Mouse (Mus musculus): ENCODE measurements around the gene Cracr2b. TPM values are rescaled to one million over a fixed set of nuclear protein-coding genes. Genes with fewer than 3 reads are reported as not detected.

Cracr2b gene
- total and polyA plus RNA-seq, 3 experiments: 15.4 to 35.0 (median 19.4) TPM

GRCm38 (mm10) chr7:141508160-141508559 lies 47.3 kb downstream of the Cracr2b start:
- no peak overlapping the region for H3K4me3 ChIP-seq
- no peaks in the 10 kb centered on the region; the same call in 1 of the 2 replicates for H3K4me1 ChIP-seq (ENCODE audit: control insufficient read depth, insufficient read depth, low read length)
- no peaks in the 10 kb centered on the region for H3K27me3 ChIP-seq (ENCODE audit: control insufficient read depth, insufficient read depth, low read length)
- no peaks in the 10 kb centered on the region for H3K79me2 ChIP-seq (replicated peaks; ENCODE audit: control insufficient read depth, insufficient read depth, low read length)
- H3K27ac ChIP-seq: no peak overlapping the region
- intact Hi-C loops (cut with DNase I): no loop called here
- H3K9ac ChIP-seq (ENCODE audit: low read depth, low read length): no peak overlapping the region
- H3K36me3 ChIP-seq (ENCODE audit: control insufficient read depth, insufficient read depth, low read length): no peaks in the 10 kb centered on the region
- no peak for DNase-seq
- TF ChIP-seq POLR2A (IDR thresholded peaks at IDR 0.05; ENCODE audit: insufficient read depth, low read depth, low read length) (no peak), EP300 (IDR thresholded peaks at IDR 0.05; ENCODE audit: insufficient read depth, low read depth, low read length) (no peak), CTCF (IDR thresholded peaks at IDR 0.05) (no peak)

- WGBS: 83% methylated on average over 5 of the region's 5 CpGs
- intact Hi-C loops (cut with DNase I): no loop called here
- Histone ChIP-seq H3K4me1 (ENCODE audit: control insufficient read depth, insufficient read depth, low read length) (no peaks in the 10 kb centered on the region; the same call in 1 of the 2 replicates), H3K27ac (peak overlapping the region; percentile 13; the same call in 1 of the 2 replicates), H3K9ac (ENCODE audit: low read depth, low read length) (no peak overlapping the region), H3K79me2 (replicated peaks; ENCODE audit: control insufficient read depth, insufficient read depth, low read length) (no peaks in the 10 kb centered on the region), H3K27me3 (ENCODE audit: control insufficient read depth, insufficient read depth, low read length) (no peaks in the 10 kb centered on the region), H3K4me3 (no peak overlapping the region), H3K36me3 (ENCODE audit: control insufficient read depth, insufficient read depth, low read length) (no peaks in the 10 kb centered on the region)
- TF ChIP-seq POLR2A (IDR thresholded peaks at IDR 0.05; ENCODE audit: insufficient read depth, low read depth, low read length) (no peak), CTCF (IDR thresholded peaks at IDR 0.05) (no peak), EP300 (IDR thresholded peaks at IDR 0.05; ENCODE audit: insufficient read depth, low read depth, low read length) (no peak)
- DNase-seq: no peak
Measured at GRCm38 (mm10) chr7:141510196-141510595, 49.3 kb downstream of the Cracr2b start.

GRCm38 (mm10) chr7:141510681-141511191 lies 49.8 kb downstream of the Cracr2b start:
- no peaks in the 10 kb centered on the region; the same call in 1 of the 2 replicates for H3K4me1 ChIP-seq (ENCODE audit: control insufficient read depth, insufficient read depth, low read length)
- H3K79me2 ChIP-seq (replicated peaks; ENCODE audit: control insufficient read depth, insufficient read depth, low read length): no peaks in the 10 kb centered on the region
- no peaks in the 10 kb centered on the region for H3K36me3 ChIP-seq (ENCODE audit: control insufficient read depth, insufficient read depth, low read length)
- no peak for DNase-seq
- intact Hi-C loops (cut with DNase I): no loop called here
- H3K27me3 ChIP-seq (ENCODE audit: control insufficient read depth, insufficient read depth, low read length): no peaks in the 10 kb centered on the region
- H3K4me3 ChIP-seq: no peak overlapping the region
- TF ChIP-seq POLR2A (IDR thresholded peaks at IDR 0.05; ENCODE audit: insufficient read depth, low read depth, low read length) (no peak), EP300 (IDR thresholded peaks at IDR 0.05; ENCODE audit: insufficient read depth, low read depth, low read length) (no peak), CTCF (IDR thresholded peaks at IDR 0.05) (no peak)
- WGBS: 69% methylated on average over 8 of the region's 8 CpGs
- no peak overlapping the region for H3K9ac ChIP-seq (ENCODE audit: low read depth, low read length)
- peak overlapping the region; percentile 13; the same call in 1 of the 2 replicates for H3K27ac ChIP-seq

Other genes with a start within 250 kb of the Cracr2b start
- gene Lmntd2, start 247.0 kb upstream of the Cracr2b start, total RNA-seq (2021): not detected
- gene Lmntd2, start 247.0 kb upstream of the Cracr2b start, polyA plus RNA-seq (2012; rRNA removed): 0.18 and 0.20 TPM in 2 replicates
- under 1 TPM; 0.25 to 0.42 TPM for gene Rassf7, start 245.2 kb upstream of the Cracr2b start, total RNA-seq (2021)
- 2.2 and 3.3 TPM in 2 replicates for gene Rassf7, start 245.2 kb upstream of the Cracr2b start, polyA plus RNA-seq (2012; rRNA removed)
- gene Phrf1, start 232.3 kb upstream of the Cracr2b start, total RNA-seq (2021): 10 to 100 TPM; 26.8 to 32.1 TPM
- 8.9 and 10.2 TPM in 2 replicates for gene Phrf1, start 232.3 kb upstream of the Cracr2b start, polyA plus RNA-seq (2012; rRNA removed)
- 1 to 10 TPM; 3.3 to 3.4 TPM for gene Irf7, start 194.6 kb upstream of the Cracr2b start, total RNA-seq (2021)
- gene Irf7, start 194.6 kb upstream of the Cracr2b start, polyA plus RNA-seq (2012; rRNA removed): 24.6 and 25.2 TPM in 2 replicates
- gene Cdhr5, start 184.3 kb upstream of the Cracr2b start, total RNA-seq (2021): not detected
- gene Cdhr5, start 184.3 kb upstream of the Cracr2b start, polyA plus RNA-seq (2012; rRNA removed): 0.26 TPM in 1 of 2 replicates, not detected in the other
- gene Sct, start 182.0 kb upstream of the Cracr2b start, total RNA-seq (2021): not detected
- gene Sct, start 182.0 kb upstream of the Cracr2b start, polyA plus RNA-seq (2012; rRNA removed): not detected in 2 replicates
- gene Drd4, start 169.1 kb upstream of the Cracr2b start, total RNA-seq (2021): not detected
- gene Drd4, start 169.1 kb upstream of the Cracr2b start, polyA plus RNA-seq (2012; rRNA removed): 0.04 TPM in 1 of 2 replicates, not detected in the other
- 10 to 100 TPM; 10.8 to 13.5 TPM for gene Deaf1, start 133.4 kb upstream of the Cracr2b start, total RNA-seq (2021)
- 9.7 and 9.8 TPM in 2 replicates for gene Deaf1, start 133.4 kb upstream of the Cracr2b start, polyA plus RNA-seq (2012; rRNA removed)
- 10 to 100 TPM; 13.5 to 14.9 TPM for gene Tmem80, start 133.4 kb upstream of the Cracr2b start, total RNA-seq (2021)
- gene Tmem80, start 133.4 kb upstream of the Cracr2b start, polyA plus RNA-seq (2012; rRNA removed): 28.9 and 34.5 TPM in 2 replicates
- 1 to 10 TPM; 3.8 to 4.3 TPM for gene Eps8l2, start 122.2 kb upstream of the Cracr2b start, total RNA-seq (2021)
- 5.8 and 8.9 TPM in 2 replicates for gene Eps8l2, start 122.2 kb upstream of the Cracr2b start, polyA plus RNA-seq (2012; rRNA removed)
- 100 to 1,000 TPM; 110 to 116 TPM for gene Taldo1, start 68.9 kb upstream of the Cracr2b start, total RNA-seq (2021)
- 132 and 135 TPM in 2 replicates for gene Taldo1, start 68.9 kb upstream of the Cracr2b start, polyA plus RNA-seq (2012; rRNA removed)
- gene Gatd1, start 47.0 kb upstream of the Cracr2b start, total RNA-seq (2021): 10 to 100 TPM; 13.4 to 14.9 TPM
- gene Gatd1, start 47.0 kb upstream of the Cracr2b start, polyA plus RNA-seq (2012; rRNA removed): 23.4 and 29.5 TPM in 2 replicates
- 1 to 10 TPM; 1.0 to 1.4 TPM for gene Cend1, start 31.6 kb upstream of the Cracr2b start, total RNA-seq (2021)
- gene Cend1, start 31.6 kb upstream of the Cracr2b start, polyA plus RNA-seq (2012; rRNA removed): 1.8 and 2.6 TPM in 2 replicates
- 10 to 100 TPM; 55.8 to 72.6 TPM for gene Slc25a22, start 23.2 kb upstream of the Cracr2b start, total RNA-seq (2021)
- 85.8 and 88.9 TPM in 2 replicates for gene Slc25a22, start 23.2 kb upstream of the Cracr2b start, polyA plus RNA-seq (2012; rRNA removed)
- under 1 TPM; 0.37 to 0.70 TPM for gene Pidd1, start 17.1 kb upstream of the Cracr2b start, total RNA-seq (2021)
- 1.8 and 2.0 TPM in 2 replicates for gene Pidd1, start 17.1 kb upstream of the Cracr2b start, polyA plus RNA-seq (2012; rRNA removed)
- gene Rplp2, start 13.7 kb upstream of the Cracr2b start, total RNA-seq (2021): 100 to 1,000 TPM; 848 to 928 TPM
- gene Rplp2, start 13.7 kb upstream of the Cracr2b start, polyA plus RNA-seq (2012; rRNA removed): 404 and 421 TPM in 2 replicates
- gene Pnpla2, start 5.9 kb upstream of the Cracr2b start, total RNA-seq (2021): 100 to 1,000 TPM; 398 to 572 TPM
- gene Pnpla2, start 5.9 kb upstream of the Cracr2b start, polyA plus RNA-seq (2012; rRNA removed): 597 and 669 TPM in 2 replicates
- 100 to 1,000 TPM; 272 to 334 TPM for gene Cd151, start 6.3 kb downstream of the Cracr2b start, total RNA-seq (2021)
- gene Cd151, start 6.3 kb downstream of the Cracr2b start, polyA plus RNA-seq (2012; rRNA removed): 395 and 491 TPM in 2 replicates
- gene Polr2l, start 14.0 kb downstream of the Cracr2b start, total RNA-seq (2021): 10 to 100 TPM; 71.7 to 82.8 TPM
- 62.6 and 64.4 TPM in 2 replicates for gene Polr2l, start 14.0 kb downstream of the Cracr2b start, polyA plus RNA-seq (2012; rRNA removed)
- gene Tspan4, start 14.1 kb downstream of the Cracr2b start, total RNA-seq (2021): 10 to 100 TPM; 17.1 to 40.0 TPM
- 61.9 and 77.5 TPM in 2 replicates for gene Tspan4, start 14.1 kb downstream of the Cracr2b start, polyA plus RNA-seq (2012; rRNA removed)
- gene Chid1, start 78.8 kb downstream of the Cracr2b start, total RNA-seq (2021): 10 to 100 TPM; 45.9 to 52.7 TPM
- gene Chid1, start 78.8 kb downstream of the Cracr2b start, polyA plus RNA-seq (2012; rRNA removed): 20.2 and 30.1 TPM in 2 replicates
- gene Ap2a2, start 101.1 kb downstream of the Cracr2b start, total RNA-seq (2021): 10 to 100 TPM; 55.1 to 58.3 TPM
- 28.5 and 29.9 TPM in 2 replicates for gene Ap2a2, start 101.1 kb downstream of the Cracr2b start, polyA plus RNA-seq (2012; rRNA removed)
- not detected for gene Muc6, start 194.2 kb downstream of the Cracr2b start, total RNA-seq (2021)
- 0.03 TPM in 1 of 2 replicates, not detected in the other for gene Muc6, start 194.2 kb downstream of the Cracr2b start, polyA plus RNA-seq (2012; rRNA removed)
- not detected for gene Muc2, start 229.2 kb downstream of the Cracr2b start, total RNA-seq (2021)
- gene Muc2, start 229.2 kb downstream of the Cracr2b start, polyA plus RNA-seq (2012; rRNA removed): 0.25 and 0.38 TPM in 2 replicates